Mouse (Mus musculus): ENCODE results near the gene Pold4. TPM values are rescaled to one million over a fixed set of nuclear protein-coding genes. Genes with fewer than 3 reads are reported as not detected.

Pold4 gene
- polyA plus RNA-seq, 1 experiment from 2014 or later, result 35.0 TPM

- peaks cover 48% of the 10 kb centered on the region for H3K4me1 ChIP-seq (replicated peaks)
- WGBS, result 69% methylated on average over 12 of the region's 12 CpGs
Observed at GRCm38 (mm10) chr19:4194776-4195650, 36.7 kb upstream of the Pold4 start.

GRCm38 (mm10) chr19:4196048-4196447 is 35.7 kb upstream of the Pold4 start:
- no peaks in the 10 kb centered on the region for H3K27me3 ChIP-seq (replicated peaks)
- H3K36me3 ChIP-seq, result peaks cover 32% of the 10 kb centered on the region
- H3K4me1 ChIP-seq (replicated peaks), result peaks cover 52% of the 10 kb centered on the region
- 49% methylated on average over 2 of the region's 2 CpGs for WGBS
- no peak overlapping the region for H3K4me2 ChIP-seq (replicated peaks)
- H3K9ac ChIP-seq, result no peak overlapping the region
- ATAC-seq, result no peak
- H3K4me3 ChIP-seq (replicated peaks), result no peak overlapping the region
- H3K27ac ChIP-seq, result peak overlapping the region; percentile 18; the same call in 1 of the 2 replicates
- H3K9me3 ChIP-seq, result no peaks in the 10 kb centered on the region

More at GRCm38 (mm10) chr19:4194776-4195650, 36.7 kb upstream of the Pold4 start:
- Histone ChIP-seq H3K9ac (no peak overlapping the region), H3K9me3 (no peaks in the 10 kb centered on the region), H3K27me3 (replicated peaks) (no peaks in the 10 kb centered on the region), H3K27ac (no peak overlapping the region), H3K36me3 (peaks cover 32% of the 10 kb centered on the region), H3K4me2 (replicated peaks) (no peak overlapping the region), H3K4me3 (replicated peaks) (no peak overlapping the region)
- ATAC-seq, result no peak

GRCm38 (mm10) chr19:4196548-4196947 is 35.2 kb upstream of the Pold4 start:
- Histone ChIP-seq H3K9me3 (no peaks in the 10 kb centered on the region), H3K4me3 (replicated peaks) (no peak overlapping the region), H3K9ac (0 out of 2 replicates have a peak overlapping the region, but pooled peaks have one; percentile 5), H3K27ac (peak overlapping the region; percentile 73), H3K4me2 (replicated peaks) (peak overlapping the region; percentile 22), H3K36me3 (peaks cover 32% of the 10 kb centered on the region), H3K4me1 (replicated peaks) (peaks cover 48% of the 10 kb centered on the region), H3K27me3 (replicated peaks) (no peaks in the 10 kb centered on the region)
- ATAC-seq, result no peak
- WGBS, result 20% methylated on average over 5 of the region's 5 CpGs

GRCm38 (mm10) chr19:4197180-4197579 is 34.5 kb upstream of the Pold4 start:
- Histone ChIP-seq H3K9me3 (no peaks in the 10 kb centered on the region), H3K27ac (peak overlapping the region; percentile 73; the same call in 1 of the 2 replicates)
- WGBS, result 74% methylated on average over 3 of the region's 3 CpGs

GRCm38 (mm10) chr19:4201291-4201909 is 30.3 kb upstream of the Pold4 start, which contains the start of gene Rad9a:
TSS of gene Rad9a (minus strand) at chr19:4201662.
- peak within 1 kb of the TSS; percentile 91 for H3K4me2 ChIP-seq (replicated peaks)
- under 1% methylated on average over 34 of the region's 34 CpGs for WGBS
- H3K27me3 ChIP-seq (replicated peaks), result no peaks in the 10 kb centered on the region; the same call in 1 of the 2 replicates
- peak within 1 kb of the TSS; percentile 56 for H3K4me3 ChIP-seq (replicated peaks)
- peak within 1 kb of the TSS; percentile 66 for H3K27ac ChIP-seq
- ATAC-seq, result peak; percentile 90
- peak within 1 kb of the TSS; percentile 69 for H3K9ac ChIP-seq
- H3K9me3 ChIP-seq, result no peaks in the 10 kb centered on the region
- H3K4me1 ChIP-seq (replicated peaks), result peaks cover 30% of the 10 kb centered on the region
- H3K36me3 ChIP-seq, result peaks cover 8% of the 10 kb centered on the region

More at GRCm38 (mm10) chr19:4197180-4197579, 34.5 kb upstream of the Pold4 start:
- ATAC-seq, result no peak
- no peak overlapping the region for H3K4me2 ChIP-seq (replicated peaks)
- 0 out of 2 replicates have a peak overlapping the region, but pooled peaks have one; percentile 5 for H3K9ac ChIP-seq
- H3K4me3 ChIP-seq (replicated peaks), result no peak overlapping the region
- peaks cover 51% of the 10 kb centered on the region for H3K4me1 ChIP-seq (replicated peaks)
- no peaks in the 10 kb centered on the region for H3K27me3 ChIP-seq (replicated peaks)
- H3K36me3 ChIP-seq, result peaks cover 32% of the 10 kb centered on the region

GRCm38 (mm10) chr19:4202149-4202548 is 29.6 kb upstream of the Pold4 start:
- peaks cover 8% of the 10 kb centered on the region for H3K36me3 ChIP-seq
- peak overlapping the region; percentile 66 for H3K9ac ChIP-seq
- peak overlapping the region; percentile 56 for H3K4me3 ChIP-seq (replicated peaks)
- peak overlapping the region; percentile 91 for H3K4me2 ChIP-seq (replicated peaks)
- WGBS, result 31% methylated on average over 7 of the region's 7 CpGs
- no peak overlapping the region for H3K27ac ChIP-seq
- H3K27me3 ChIP-seq (replicated peaks), result no peaks in the 10 kb centered on the region; the same call in 1 of the 2 replicates
- H3K4me1 ChIP-seq (replicated peaks), result peaks cover 22% of the 10 kb centered on the region
- ATAC-seq, result peak; percentile 5; the same call in 1 of the 2 replicates
- no peaks in the 10 kb centered on the region for H3K9me3 ChIP-seq

GRCm38 (mm10) chr19:4203148-4203547 is 28.6 kb upstream of the Pold4 start:
- no peak for ATAC-seq
- H3K9ac ChIP-seq, result no peak overlapping the region
- H3K4me1 ChIP-seq (replicated peaks), result peaks cover 17% of the 10 kb centered on the region
- H3K4me2 ChIP-seq (replicated peaks), result no peak overlapping the region
- 70% methylated on average over 3 of the region's 3 CpGs for WGBS
- H3K36me3 ChIP-seq, result peaks cover 8% of the 10 kb centered on the region
- no peaks in the 10 kb centered on the region for H3K9me3 ChIP-seq
- H3K27ac ChIP-seq, result no peak overlapping the region
- no peaks in the 10 kb centered on the region; the same call in 1 of the 2 replicates for H3K27me3 ChIP-seq (replicated peaks)
- no peak overlapping the region for H3K4me3 ChIP-seq (replicated peaks)

- H3K4me3 ChIP-seq (replicated peaks), result no peak overlapping the region
- peaks cover 20% of the 10 kb centered on the region for H3K4me1 ChIP-seq (replicated peaks)
- H3K27me3 ChIP-seq (replicated peaks), result no peaks in the 10 kb centered on the region; the same call in 1 of the 2 replicates
- no peak for ATAC-seq
- no peak overlapping the region for H3K27ac ChIP-seq
- H3K9me3 ChIP-seq, result no peaks in the 10 kb centered on the region
- 66% methylated on average over 13 of the region's 13 CpGs for whole genome bisulfite sequencing
- H3K4me2 ChIP-seq (replicated peaks), result no peak overlapping the region
- H3K9ac ChIP-seq, result no peak overlapping the region
- H3K36me3 ChIP-seq, result peaks cover 5% of the 10 kb centered on the region
Observed at GRCm38 (mm10) chr19:4203604-4204326, 27.9 kb upstream of the Pold4 start.

- Histone ChIP-seq H3K27ac (no peak overlapping the region), H3K4me3 (replicated peaks) (no peak overlapping the region), H3K9ac (no peak overlapping the region), H3K9me3 (no peaks in the 10 kb centered on the region), H3K4me2 (replicated peaks) (no peak overlapping the region), H3K4me1 (replicated peaks) (peaks cover 23% of the 10 kb centered on the region), H3K36me3 (no peaks in the 10 kb centered on the region), H3K27me3 (replicated peaks) (no peaks in the 10 kb centered on the region; the same call in 1 of the 2 replicates)
- 58% methylated on average over 4 of the region's 4 CpGs for WGBS
- no peak for ATAC-seq
Observed at GRCm38 (mm10) chr19:4204889-4205288, 26.8 kb upstream of the Pold4 start.

- Histone ChIP-seq H3K27me3 (replicated peaks) (no peaks in the 10 kb centered on the region; the same call in 1 of the 2 replicates), H3K4me1 (replicated peaks) (peaks cover 11% of the 10 kb centered on the region), H3K9me3 (no peaks in the 10 kb centered on the region), H3K4me2 (replicated peaks) (no peak overlapping the region), H3K27ac (no peak overlapping the region), H3K4me3 (replicated peaks) (no peak overlapping the region), H3K36me3 (no peaks in the 10 kb centered on the region), H3K9ac (no peak overlapping the region)
- peak; percentile 61 for ATAC-seq
- whole genome bisulfite sequencing, result 2% methylated on average over 2 of the region's 2 CpGs
Observed at GRCm38 (mm10) chr19:4206971-4207370, 24.7 kb upstream of the Pold4 start.

GRCm38 (mm10) chr19:4208563-4208962 is 23.1 kb upstream of the Pold4 start:
- 67% methylated on average over 5 of the region's 5 CpGs for WGBS

More at GRCm38 (mm10) chr19:4208563-4208962, 23.1 kb upstream of the Pold4 start:
- peaks cover 20% of the 10 kb centered on the region for H3K4me1 ChIP-seq (replicated peaks)
- no peak overlapping the region for H3K9ac ChIP-seq
- H3K4me2 ChIP-seq (replicated peaks), result no peak overlapping the region
- no peaks in the 10 kb centered on the region for H3K9me3 ChIP-seq
- no peak overlapping the region for H3K27ac ChIP-seq
- ATAC-seq, result no peak
- no peak overlapping the region for H3K4me3 ChIP-seq (replicated peaks)
- no peaks in the 10 kb centered on the region for H3K36me3 ChIP-seq
- peaks cover 3% of the 10 kb centered on the region; the same call in 1 of the 2 replicates for H3K27me3 ChIP-seq (replicated peaks)

Measured in intestine, embryonic 15.5 days (tissue).